Mouse (Mus musculus) heart, postnatal 25 days (tissue): ENCODE data around the gene Gm49721. TPM values are rescaled to one million over a fixed set of nuclear protein-coding genes. Genes with fewer than 3 reads are reported as not detected.
"Not testable (repeated sequence)": the region's sequence is repeated elsewhere in the genome, so short reads cannot be mapped to it uniquely, and the experiment has no call there.

Source experiments
- DNase-seq: peaks from one replicate; pipeline ENCODE4 v3.0.0; 2022; ENCODE audit warnings: low spot score
- intact Hi-C: fragments of 180-260 bp; cut with DNase I; formaldehyde crosslinking; loops from one replicate; pipeline ENCODE4 v1.15.1; 2025
- total RNA-seq, 2 experiments: library from RNA; stranded (reverse); gene quantifications; 2 replicates each; pipeline ENCODE4 v1.2.3; 2021

The Gm49721 gene
- total RNA-seq, 2 experiments from 2014 or later = not detected

DNA sequence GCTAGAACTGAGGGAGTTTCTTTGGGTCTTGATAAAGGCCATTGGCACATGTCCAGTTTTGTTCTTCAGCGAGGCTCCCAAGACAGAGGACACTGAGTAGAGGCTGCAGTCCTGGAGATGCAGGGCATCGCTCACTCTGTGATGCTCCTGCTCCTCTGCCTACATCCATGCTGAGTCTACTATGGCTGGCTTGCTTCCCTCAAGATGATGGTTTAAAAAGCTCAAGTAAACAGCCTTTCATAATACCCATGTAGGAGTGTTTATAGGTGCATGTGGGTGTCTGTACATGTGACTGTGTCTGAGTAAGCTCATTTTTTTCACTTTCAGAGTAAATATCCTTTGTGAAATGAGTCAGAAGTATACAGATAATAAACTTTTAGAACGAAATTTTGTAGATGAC lies 3.7 kb upstream of the Gm49721 start:
- intact Hi-C loops, DNase-seq: not testable (repeated sequence)

DNA sequence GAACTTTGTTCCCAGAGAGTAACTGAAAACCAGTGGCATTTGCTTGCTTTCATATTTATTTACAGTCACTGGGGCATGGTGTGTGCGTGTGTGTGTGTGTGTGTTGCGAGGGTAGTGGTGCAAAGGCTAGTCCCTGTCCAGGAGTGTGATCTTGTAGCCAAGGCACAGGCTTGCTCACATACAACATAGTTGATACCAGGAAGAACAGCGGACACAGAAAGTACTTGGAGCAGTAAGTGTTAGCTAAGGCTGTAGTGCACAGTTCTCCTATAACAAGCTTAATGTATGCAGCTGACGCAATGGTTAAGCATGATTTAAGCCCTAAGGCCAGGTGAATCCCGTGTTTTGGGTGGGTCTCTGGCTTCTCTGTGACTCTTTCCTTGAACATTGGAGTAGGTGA lies 676 bp downstream of the Gm49721 start:
- DNase-seq, intact Hi-C loops: not testable (repeated sequence)

DNA sequence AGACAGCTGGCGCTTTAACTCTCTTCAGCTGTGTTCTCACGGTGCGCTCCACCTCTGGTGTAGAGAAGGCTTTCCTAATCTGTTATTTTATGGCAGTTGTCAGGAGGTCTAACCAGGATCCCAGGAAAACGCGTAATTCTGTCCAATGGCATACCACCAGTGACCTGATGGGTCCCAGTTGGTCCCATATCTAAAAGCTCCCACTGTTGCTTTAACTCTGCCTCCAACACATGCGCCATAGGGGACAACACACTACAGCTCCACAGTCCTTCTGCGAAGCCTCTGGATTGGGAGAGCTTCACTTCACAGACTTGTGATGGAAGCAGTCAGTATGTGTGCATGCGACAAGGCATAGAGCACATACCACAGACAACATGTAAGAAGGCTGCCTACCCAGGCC lies 1.4 kb downstream of the Gm49721 start:
- DNase-seq, intact Hi-C loops: not testable (repeated sequence)

DNA sequence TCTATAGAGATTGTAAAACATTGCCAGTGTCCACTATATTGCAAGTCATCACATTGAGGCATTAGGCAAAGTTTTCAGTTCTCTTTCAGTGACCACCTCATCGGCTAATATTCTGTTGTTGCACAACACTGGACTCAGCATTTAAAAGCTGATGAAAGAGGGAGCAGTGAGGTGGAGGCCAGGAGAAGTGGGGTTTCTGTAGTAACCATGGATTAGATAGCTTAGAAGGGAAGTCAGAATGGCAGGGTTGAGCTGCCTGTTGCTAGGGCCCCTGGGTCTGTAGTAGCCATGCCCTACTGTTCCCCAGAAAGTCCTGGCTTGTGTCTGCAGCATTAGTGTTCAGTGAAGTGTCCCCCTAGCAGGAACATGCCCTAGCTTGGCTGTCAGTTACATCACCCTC lies 7.4 kb downstream of the Gm49721 start:
- DNase-seq, intact Hi-C loops: not testable (repeated sequence)

DNA sequence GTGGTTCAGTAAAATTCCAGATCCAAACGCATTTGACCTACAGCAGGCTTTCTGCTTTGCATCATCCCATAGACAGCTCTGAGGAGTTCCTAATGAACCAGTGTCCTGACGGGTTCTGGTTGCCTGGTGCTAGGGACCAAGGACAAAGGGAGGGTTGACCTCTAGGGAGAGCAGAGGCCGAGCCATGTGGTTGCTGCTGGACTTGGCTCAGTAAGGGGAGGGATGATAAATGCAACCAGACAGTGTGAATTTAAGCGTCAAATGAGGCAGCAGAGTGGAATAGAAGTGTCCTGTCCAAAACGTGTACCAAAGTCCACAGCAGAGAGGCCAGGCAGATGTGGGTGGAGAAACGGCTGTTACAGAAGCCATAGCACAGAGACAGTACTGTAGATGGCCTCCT lies 16.8 kb downstream of the Gm49721 start:
- intact Hi-C loops, DNase-seq: not testable (repeated sequence)

DNA sequence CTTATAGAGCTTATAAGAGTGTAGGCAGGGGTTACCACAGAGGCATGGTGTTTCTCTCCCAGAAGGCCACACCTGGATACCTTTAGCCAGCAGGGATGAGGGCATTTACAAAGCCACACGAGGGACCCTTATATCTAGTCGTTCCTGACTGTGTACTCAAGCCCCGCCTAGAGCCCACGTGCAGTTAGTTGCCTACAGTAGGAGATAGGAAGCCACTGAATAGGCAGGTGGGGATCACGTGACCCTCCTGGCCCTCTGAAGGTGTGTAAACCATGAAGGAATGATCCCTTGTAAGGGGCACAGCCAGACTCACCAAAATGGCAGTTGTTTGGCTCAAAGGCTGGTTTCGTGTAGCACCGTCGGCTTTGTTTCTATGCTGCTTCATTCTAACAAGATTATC lies 18.1 kb downstream of the Gm49721 start:
- intact Hi-C loops, DNase-seq: not testable (repeated sequence)

DNA sequence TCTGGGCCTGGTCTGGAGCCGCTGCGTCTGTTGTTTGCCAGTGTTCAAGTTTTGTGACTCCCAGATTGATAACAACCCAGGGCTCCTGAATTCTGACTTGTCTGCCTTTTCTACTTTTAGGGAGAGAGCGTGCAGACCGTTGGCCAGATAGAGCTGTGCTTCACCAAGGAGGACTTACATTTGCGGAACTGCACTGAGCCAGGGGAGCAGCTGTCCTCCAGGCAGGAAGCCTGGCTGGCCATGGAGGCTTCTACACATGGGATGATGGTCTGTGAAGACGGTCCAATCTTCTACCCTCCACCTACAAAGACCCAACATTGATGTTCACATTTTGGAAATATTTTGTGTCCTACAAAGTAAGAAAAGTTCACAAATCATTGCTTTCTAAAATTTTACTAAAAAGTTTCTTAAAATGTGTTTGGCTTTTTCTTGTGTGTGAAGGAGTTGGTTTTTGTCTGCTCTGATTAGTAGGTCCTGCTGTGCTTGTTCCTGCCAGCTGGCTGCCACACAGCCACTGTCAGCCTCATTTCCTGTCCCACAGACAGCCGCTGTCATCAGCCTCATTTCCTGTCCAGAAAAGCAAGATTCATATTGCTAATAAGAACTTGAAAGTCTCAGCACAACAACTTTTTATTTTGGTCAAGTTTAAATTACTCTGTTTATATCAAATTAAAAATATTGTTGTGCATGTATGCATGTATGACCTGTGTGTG lies 19.2 kb downstream of the Gm49721 start:
- DNase-seq, intact Hi-C loops: not testable (repeated sequence)

DNA sequence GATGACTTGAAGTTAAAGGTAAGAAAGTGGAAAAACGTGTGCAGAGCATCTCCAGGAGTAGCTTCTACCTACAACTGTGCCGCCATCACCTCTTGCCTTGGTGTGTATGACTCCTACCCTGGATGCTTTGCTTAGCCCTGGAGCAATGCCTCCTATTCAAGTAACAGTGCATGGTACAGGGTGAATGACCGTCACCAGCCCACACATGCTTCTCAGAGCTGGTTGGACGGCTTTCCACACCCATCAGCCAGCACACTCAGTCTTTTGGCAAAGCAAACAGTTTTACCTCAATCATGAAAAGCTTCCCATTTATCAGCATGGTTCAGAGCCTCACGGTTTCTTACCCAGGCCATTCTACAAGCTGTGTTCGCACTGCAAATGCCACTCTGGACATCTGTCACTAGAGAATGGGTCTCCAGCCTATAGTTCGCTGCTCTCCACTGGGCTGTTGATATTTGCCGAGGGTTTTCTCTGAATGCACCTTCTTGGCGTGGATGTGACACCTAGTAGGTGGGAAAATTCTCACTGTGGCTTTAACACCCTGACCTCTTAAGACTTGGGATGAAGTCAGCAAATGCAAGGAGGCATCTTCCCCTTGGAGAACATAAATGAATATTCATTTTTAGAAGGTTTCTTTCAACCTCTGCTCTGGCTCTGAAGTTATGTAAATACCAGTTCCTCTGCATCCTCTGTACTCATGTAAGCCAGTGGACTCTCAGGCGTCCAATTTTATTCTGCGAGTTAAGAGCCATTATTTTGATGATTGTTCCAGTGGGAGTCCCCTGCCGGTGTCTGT lies 23.3 kb downstream of the Gm49721 start:
- intact Hi-C loops, DNase-seq: not testable (repeated sequence)

DNA sequence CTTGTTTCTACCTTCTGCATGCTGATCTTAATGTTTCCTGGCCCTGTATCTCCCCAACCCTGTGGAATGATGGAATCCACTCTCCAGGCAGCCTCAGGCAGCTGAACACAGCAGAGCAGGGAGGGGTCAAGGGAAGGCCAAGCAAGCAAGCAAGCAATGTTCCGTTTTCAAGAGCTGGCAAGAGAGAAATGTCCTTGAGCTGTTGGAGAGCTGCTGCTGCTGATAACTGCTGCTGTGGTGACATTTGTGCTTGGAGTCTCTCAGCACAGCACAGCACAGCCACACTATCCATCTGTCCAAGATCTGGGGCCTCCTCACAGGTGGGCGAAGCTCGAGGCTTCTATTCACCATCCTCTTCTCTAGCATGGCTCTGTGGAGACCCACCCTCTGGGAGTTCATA lies 24.7 kb downstream of the Gm49721 start:
- intact Hi-C loops, DNase-seq: not testable (repeated sequence)

DNA sequence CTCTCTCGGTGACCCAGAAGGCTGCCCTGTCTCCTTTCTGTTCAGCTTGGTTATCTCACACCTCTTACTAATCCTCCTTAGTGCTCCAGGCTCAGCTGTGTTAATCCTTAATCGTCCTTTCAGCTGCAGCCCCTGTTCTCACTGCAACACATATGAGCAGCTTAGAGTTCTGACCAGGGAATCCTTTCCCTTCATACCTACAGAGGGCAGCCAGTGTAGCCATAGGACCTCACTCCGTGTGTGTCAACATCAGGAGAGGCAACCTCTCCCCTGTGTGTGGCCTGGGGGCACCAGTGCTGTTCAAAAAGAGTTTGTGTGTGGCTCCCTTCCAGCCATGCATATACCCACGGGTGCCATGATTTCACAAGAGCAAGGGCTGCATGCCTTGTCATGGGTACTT lies 26.9 kb downstream of the Gm49721 start:
- DNase-seq, intact Hi-C loops: not testable (repeated sequence)

DNA sequence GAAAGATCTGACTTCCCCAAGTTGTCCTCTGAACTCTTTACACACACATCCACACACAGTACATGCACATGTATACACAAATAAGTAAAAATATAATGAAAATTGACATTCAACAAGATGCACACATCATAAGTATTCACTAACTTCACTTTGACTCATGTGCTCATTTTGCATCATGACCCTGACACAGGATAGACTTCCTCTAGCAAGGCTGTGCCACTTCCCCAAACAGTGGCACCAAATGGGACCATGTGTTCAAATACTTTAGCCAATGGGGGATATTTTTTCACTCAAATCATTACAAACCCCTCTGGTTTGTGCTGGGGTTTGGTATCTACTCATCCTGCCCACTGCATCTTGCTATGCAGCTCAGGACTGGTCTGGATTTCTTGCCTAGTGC lies 30.2 kb downstream of the Gm49721 start:
- DNase-seq, intact Hi-C loops: not testable (repeated sequence)

DNA sequence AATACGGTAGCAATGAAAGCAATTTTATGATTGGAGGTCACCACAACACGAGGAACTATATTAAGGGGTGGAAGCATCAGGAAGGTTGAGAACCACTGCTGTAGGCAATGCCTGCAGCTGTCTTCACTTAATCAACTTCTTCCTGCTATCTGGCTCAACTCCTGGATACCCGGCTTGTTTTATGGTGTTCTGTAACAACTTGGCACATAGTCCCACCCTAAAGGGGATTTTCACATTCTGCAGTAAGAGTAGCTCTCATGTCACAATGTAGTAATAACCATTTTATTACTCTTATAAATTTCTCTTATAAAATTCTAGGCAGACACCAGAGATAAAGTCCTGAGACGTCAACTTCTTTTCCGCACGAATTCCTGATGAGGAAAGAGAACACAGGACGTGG lies 30.7 kb downstream of the Gm49721 start:
- intact Hi-C loops, DNase-seq: not testable (repeated sequence)

DNA sequence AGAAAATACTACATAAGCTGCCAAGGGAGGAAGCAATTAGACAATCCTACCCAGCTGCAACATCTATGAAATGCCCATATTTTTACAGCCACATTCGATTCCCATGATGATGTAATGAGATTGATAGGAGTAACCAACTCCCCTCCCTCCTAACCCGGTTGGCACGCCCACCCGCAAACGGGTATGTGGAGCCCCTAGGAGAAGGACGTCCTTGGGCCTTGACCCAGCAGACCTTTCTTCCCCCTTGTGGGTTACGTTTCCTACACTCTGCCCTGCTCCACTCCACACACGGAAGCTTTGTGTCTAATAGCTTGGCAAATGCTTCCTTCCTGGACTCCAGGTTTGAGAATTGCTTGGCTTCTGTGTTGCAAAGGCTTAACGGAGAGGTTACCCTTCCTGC lies 31.2 kb downstream of the Gm49721 start:
- intact Hi-C loops, DNase-seq: not testable (repeated sequence)

DNA sequence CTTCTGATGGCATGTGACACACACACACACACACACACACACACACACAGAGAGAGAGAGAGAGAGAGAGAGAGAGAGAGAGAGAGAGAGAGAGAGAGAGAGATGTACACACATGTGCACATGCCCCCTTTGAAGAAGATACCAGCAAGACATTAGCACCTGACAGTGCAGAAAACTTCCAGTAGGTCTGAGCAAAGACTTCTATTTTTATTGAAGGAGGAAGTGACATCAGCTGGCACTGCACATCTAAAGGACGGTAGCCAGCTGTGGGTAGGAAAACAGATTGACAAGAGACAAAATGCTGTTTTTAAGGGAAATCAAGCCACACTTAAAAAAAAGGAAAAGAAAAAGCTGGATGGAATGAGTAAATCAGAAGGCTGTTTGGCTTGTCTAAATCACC lies 35.5 kb downstream of the Gm49721 start:
- DNase-seq, intact Hi-C loops: not testable (repeated sequence)

DNA sequence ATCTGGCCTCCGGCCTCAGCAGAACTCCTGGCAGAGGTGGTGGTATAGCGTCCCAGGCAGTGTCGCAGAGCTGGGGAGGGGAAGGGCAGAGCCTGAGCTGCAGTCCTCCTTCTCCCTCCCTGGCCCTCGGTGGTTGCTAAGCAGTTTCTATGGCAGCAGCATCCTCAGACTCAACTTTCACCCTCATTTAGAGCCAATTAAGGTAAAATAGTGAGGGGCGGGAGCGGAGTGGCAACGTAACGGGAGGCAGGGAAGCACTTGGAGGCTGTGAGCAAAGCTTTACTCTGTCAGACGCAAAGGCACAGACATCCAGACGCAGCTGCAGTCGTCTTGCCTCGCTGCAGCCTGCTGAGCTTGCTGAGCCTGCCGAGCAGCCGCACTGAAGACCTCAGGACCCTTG lies 46.6 kb downstream of the Gm49721 start, which contains the start of gene Gm1604a:
Gene Gm1604a (plus strand): TSS at position 312 of the 400 bp plus-strand sequence.
- intact Hi-C loops, DNase-seq: not testable (repeated sequence)

DNA sequence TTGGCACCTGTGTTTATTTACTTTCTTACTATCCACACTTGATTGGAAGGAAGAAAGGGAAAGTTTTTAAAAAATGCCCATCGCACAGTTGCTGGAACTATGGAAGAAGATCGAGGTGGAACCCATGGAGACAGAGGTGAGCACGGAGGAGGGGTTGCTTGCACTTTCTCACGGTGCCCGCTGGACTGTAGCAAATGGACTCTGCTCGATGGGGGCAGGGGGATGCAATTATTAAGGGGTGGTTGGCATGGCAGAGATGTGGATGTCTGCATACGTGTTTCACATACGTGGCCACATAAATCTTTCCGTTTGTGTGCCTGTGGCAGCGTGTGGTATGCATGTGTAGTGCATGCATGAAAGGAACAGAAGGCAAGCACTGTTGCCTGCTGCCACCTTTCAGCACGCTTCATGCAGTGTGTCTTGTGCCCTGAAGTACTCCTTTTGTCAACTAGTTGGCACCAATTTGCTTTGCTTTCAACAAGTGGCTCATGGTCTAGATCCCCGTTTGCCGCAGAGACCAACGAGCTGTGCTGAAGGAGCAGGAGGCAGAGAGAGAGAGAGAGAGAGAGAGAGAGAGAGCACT lies 47.2 kb downstream of the Gm49721 start:
- intact Hi-C loops, DNase-seq: not testable (repeated sequence)

DNA sequence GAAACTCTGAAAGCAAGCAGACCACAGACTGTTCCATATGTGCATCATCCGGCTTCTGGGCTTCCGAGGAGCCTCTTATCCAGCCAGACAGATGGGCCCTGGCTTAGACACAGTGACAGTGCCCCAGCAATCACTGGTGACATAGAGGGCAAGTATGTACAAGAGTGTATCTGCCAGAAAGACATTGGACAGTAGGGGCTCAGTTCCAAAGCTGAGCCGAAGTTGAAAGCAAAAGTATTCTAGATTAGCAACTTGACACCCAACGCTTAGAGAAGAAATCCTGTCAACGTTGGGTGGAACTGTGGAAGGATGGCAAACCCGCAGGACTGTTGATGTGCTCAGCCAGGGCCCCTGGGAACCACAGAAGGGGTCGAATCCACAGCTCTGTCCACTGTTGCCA lies 51.5 kb downstream of the Gm49721 start:
- intact Hi-C loops, DNase-seq: not testable (repeated sequence)

DNA sequence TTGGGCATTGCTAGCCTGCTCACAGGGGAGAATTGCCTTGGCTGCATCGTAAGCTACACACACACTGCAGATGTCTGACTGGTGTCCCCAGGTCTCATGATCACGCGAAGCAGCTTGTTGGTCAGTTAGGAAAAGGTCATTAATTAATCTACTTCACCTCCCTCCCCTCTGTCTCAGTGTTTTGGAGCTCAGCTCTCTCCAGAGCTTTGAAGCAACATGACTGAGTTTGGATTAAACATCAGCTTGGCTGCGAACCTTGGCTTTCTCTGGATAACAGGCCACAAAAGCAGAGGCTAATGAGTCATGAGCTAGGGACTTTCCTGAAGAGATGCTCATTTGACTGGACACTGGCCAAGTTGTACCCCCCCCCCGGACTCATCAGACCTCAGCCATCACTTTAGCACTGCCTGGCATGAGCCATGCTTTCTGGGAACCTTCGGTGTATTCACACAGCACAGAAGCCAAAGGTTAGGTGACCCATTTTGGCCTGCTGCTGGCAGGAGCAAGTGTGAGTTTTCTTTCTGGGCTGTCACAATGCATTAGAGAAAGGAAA lies 52.0 kb downstream of the Gm49721 start:
- DNase-seq, intact Hi-C loops: not testable (repeated sequence)

DNA sequence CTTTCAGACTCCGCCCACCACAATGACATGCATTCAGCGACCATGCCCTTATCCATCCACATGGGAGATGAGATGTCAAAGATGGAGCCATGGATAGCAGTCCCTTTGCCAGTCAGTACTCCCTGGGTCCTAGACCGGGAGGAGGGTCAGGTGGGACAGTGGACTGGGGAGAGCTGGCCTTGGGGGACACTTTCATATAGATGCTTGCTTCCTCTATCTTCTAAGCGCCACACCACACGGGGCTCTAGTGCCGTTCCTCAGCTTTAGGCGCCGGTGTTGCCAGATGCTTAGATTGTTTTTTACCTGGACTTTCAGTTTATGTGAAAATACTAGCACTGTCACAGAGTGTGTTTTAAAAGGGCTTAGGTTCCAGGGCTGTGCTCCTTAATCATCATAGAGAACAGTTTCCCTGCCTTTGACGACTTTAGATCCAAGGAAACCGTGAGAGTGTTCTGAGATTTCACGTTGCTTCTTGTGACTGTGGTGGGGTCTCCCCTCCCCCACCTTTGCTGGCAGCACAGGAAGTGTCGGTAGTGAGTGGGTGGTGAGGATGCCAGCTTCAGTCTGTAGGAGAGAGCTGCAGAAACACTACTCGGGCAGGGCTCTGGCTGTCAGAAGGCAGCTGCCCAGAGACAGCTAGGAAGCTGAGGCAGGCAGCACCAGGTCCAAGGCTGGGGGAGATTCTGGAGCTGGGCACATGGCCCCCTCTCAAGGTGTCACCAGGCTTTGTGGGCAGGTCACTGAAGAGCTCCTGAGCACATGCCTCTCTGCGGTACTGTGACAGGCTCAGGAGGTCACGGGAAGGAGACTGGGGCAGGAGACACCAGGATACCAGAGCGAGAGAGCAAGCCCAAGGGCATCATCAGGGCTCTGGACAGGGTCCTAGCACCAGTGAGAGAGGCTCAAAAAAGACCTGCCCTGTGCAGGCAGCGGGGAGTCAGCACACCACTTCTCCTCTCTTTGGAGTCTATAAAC lies 54.8 kb downstream of the Gm49721 start:
- intact Hi-C loops, DNase-seq: not testable (repeated sequence)
